In genomic region chr6:31938216-31938814, GRCm38 (mm10) we compare ENCODE assay signal across 8 mouse cellular contexts.
A peak's percentile ranks its signal among the peaks of the same experiment; 100 is the strongest.
DNase-seq lines count a peak whose midpoint lies in the region; ATAC-seq lines count a peak whose summit lies in the region.

No protein-coding gene starts in this region.

- no peaks in the 10 kb centered on the region for H3K27me3 ChIP-seq in hindbrain, embryonic 15.5 days

- peak overlapping the region; percentile 59 for H3K27ac ChIP-seq in hindbrain, embryonic 15.5 days (replicated peaks)

- H3K9me3 ChIP-seq in hindbrain, embryonic 15.5 days = no peaks in the 10 kb centered on the region

- peak; percentile 90 for DNase-seq in NIH3T3 (ENCODE audit: low read depth)
- DNase-seq in cerebellum, adult 9-10 months = peak; percentile 80
- DNase-seq in frontal cortex, postnatal 14 days (ENCODE audit: low spot score in 2 of 2) = peak; percentile 77 to 90
- peak; percentile 74 for DNase-seq in left cerebral cortex, adult 11 months (ENCODE audit: low spot score)
- DNase-seq in lung, postnatal 4 days = peak; percentile 77 to 84
- DNase-seq in right cerebral cortex, adult 2 months (ENCODE audit: low spot score in 2 of 2) = peak; percentile 94 to 95
- peak; percentile 58 for DNase-seq in urinary bladder, postnatal 10 days (ENCODE audit: low spot score)

- peak; percentile 87 for ATAC-seq in hindbrain, embryonic 15.5 days (ENCODE audit: low FRiP score, low read depth)

- peak overlapping the region; percentile 36 for H3K4me3 ChIP-seq in hindbrain, embryonic 15.5 days

- WGBS in hindbrain, embryonic 15.5 days = 5% methylated on average over 20 of the region's 20 CpGs

- H3K36me3 ChIP-seq in hindbrain, embryonic 15.5 days = no peaks in the 10 kb centered on the region

- peaks cover 15% of the 10 kb centered on the region for H3K4me1 ChIP-seq in hindbrain, embryonic 15.5 days (replicated peaks)

- H3K9ac ChIP-seq in hindbrain, embryonic 15.5 days = peak overlapping the region; percentile 21; the same call in 1 of the 2 replicates

- H3K4me2 ChIP-seq in hindbrain, embryonic 15.5 days = peak overlapping the region; percentile 73

Comparison
In these comparisons a context has a peak if more than half of its experiments do, and no peak if none do; other contexts are left out.
1. Peak in every context shown above with its lines: DNase-seq, ATAC-seq, H3K4me3 ChIP-seq and H3K27ac ChIP-seq.